Mouse (Mus musculus): Measurements from ENCODE around the gene Nexn.

GRCm38 (mm10) chr3:152260362-152260761, 5.8 kb downstream of the Nexn start:
- TF ChIP-seq CTCF (IDR thresholded peaks at IDR 0.05; ENCODE audit: extremely low read depth, insufficient read depth, low read length) (no peak), POLR2A (IDR thresholded peaks at IDR 0.05; ENCODE audit: extremely low read depth, insufficient read depth, low read length) (no peak)
